Mouse (Mus musculus): ENCODE data around the gene Htr6.

GRCm38 (mm10) chr4:139105453-139105852, 30.1 kb upstream of the Htr6 start:
- TF ChIP-seq CTCF (IDR thresholded peaks at IDR 0.05; ENCODE audit: control insufficient read depth, insufficient read depth, insufficient replicate concordance, low read depth, low read length), result no peak
- TF ChIP-seq POLR2A (IDR thresholded peaks at IDR 0.05; ENCODE audit: control insufficient read depth, low read depth, low read length), result no peak

Measured in testis, adult 2 months (tissue).